Mouse (Mus musculus) large intestine, adult 2 months (tissue): ENCODE results near the gene Ssu72. TPM values are rescaled to one million over a fixed set of nuclear protein-coding genes. Genes with fewer than 3 reads are reported as not detected.
A peak's percentile ranks its signal among the peaks of the same experiment; 100 is the strongest.

Source experiments
- DNase-seq: peaks from one replicate; pipeline ENCODE4 v3.0.0-alpha.2; 2012; ENCODE audit warnings: low read depth, low spot score
- WGBS: fragments of 180-500 bp; shearing (Covaris S2); methylation state at CpG from one replicate; pipeline ENCODE4 v1.1.7; 2018; 5-methylcytosine and 5-hydroxymethylcytosine counted together
- polyA plus RNA-seq: library from polyadenylated mRNA; depleted of rRNA; stranded (reverse); fragments of >200 nt; gene quantifications from 2 replicates; pipeline ENCODE4 v1.2.3, GENCODE M21; 2012

Gene Ssu72
- polyA plus RNA-seq, 1 experiment: 125 TPM

- WGBS: 84% methylated on average over 8 of the region's 8 CpGs
- no peak for DNase-seq
Measured at GRCm38 (mm10) chr4:155744474-155744873, 39.9 kb downstream of the Ssu72 start.

DNA sequence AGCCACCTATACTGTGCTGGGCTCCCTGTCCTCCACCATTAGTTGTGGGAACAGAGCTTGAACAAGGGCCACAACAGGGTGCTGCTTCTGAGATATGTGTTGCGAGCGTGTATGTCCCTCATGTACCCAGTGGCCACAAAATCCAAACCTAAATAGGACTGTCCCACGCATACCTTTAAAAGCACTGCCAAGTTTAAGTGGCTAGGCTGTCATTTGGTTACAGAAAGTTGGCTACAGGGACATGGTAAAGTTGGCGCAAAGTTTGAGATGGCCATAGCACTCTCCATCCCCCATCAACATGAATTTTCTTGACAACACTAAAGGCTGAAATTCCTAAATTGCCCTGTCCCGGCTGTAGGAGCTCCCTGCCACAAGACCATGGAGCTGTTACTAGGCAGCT, 40.5 kb downstream of the Ssu72 start:
- 91% methylated on average over 5 of the region's 5 CpGs for WGBS
- no peak for DNase-seq

GRCm38 (mm10) chr4:155746036-155746548, 41.5 kb downstream of the Ssu72 start:
- DNase-seq: no peak
- 86% methylated on average over 8 of the region's 8 CpGs for WGBS

DNA sequence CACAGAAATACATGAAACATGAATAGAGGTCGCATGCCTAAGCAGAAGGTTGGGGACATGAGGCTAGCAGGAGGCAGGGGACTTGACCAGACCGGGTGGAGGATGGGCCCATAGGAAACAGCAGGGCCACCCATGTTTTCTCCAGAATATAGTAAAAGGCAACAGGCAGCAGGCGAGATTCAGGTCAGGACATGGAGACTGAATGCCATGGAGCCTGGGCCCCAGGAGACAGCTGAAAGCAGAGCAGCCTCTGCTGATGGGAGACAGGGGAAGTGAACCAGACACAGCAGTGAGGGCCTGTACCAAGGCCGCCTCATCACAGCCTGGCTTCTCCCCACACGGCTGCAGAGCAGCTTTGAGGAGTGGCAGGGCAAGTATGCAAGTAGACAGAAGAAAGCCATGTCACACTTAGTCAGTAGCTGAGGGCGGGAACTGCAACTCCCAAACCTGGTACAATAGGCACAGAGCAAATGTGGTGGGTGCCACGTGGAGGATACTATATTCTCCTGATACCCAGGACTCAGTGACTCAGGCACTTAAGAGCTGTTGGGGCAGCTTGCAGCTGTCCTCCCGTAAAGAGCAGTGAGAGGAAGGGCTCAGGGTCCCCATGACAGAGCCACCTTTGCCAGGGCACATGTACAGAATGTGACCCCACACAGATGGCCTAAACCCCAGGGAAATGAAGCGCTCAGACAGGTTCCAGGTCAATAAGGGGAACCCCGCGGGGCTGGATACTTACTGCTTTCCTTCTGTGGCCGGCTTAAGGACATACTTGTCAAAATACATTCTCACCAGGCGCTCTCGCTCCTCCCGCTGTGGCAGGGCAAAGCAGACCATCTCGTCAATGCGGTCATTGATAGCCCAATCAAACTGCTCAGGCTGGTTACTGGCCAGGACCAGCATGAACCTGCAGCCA, 42.2 kb downstream of the Ssu72 start:
- DNase-seq: no peak
- WGBS: 87% methylated on average over 17 of the region's 17 CpGs

- 90% methylated on average over 12 of the region's 12 CpGs for WGBS
Measured at GRCm38 (mm10) chr4:155757011-155757410, 52.4 kb downstream of the Ssu72 start.

DNA sequence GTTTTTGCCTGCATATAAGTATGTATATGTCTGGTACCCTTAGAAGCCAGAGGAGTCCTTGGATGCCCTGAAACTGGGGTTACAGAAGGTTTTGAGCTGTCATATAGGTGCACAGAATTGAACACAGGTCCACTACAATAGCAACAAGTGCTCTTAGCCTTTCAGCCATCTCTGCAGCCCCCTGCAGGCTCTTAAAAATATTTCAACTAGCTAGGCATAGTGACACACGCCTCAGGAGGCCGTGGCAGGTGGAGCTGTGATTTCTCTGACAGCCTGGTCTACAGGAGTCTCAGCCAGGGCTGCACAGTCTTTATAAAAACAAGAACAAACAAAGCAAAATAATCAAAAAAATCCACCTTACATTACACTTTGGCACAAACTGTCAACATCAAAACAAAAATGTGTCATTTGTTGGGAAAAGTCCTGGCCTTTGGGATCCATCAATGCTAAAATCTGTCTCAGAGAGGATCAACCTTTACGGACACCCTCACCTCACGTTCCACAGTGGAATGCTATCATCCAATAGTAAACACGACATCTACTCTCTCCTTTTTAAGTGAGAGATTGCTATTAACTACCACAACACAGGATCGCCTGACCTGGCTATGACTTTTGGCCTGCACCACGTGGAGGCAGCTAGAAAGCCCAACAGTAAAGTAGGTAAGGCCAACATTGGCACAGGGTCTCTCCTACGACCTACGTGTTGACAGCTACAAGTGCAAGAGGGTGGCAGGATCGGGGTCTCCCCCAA, 55.4 kb downstream of the Ssu72 start:
- WGBS: 1% methylated on average over 10 of the region's 10 CpGs
- no peak for DNase-seq

More at GRCm38 (mm10) chr4:155757011-155757410, 52.4 kb downstream of the Ssu72 start:
- no peak for DNase-seq

DNA sequence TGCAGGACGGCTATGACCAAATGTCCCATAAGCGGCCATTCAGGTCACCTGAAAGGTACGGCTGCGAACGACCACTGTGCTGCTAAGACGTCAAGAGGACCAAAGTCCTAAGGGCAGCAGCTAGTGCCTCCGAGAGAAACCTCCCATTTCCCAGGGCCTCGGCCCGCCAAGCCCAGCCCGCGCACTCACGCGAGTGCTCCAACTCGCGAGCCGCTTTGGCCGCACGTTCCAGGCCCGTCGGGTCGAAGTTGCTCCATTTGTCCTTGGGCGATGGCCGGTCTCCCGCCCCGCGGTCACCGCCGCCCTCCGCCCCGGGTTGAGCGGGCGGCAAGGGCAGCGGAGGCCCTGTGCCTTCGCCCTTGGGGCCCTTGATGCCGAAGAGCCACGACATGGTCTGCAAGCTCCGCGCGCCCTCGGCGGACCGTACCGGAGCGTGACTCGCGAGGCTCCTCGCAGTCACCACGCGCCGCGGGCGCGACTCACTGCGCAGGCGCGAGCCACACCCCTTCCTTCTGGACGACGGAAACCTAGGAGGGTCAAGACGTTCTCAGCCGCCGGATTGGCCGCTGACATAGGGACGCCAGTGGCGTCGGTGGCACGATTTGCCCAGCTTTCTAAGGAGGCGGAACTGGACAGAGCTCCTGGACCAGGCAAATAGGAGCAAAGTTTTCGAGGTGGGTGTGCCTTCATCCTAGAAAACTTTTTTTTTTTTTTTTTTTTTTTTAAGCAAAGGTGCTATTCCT, 56.2 kb downstream of the Ssu72 start, which contains the start of gene Atad3a:
Atad3a (minus strand) TSS at position 481 of the 743 bp plus-strand sequence.
- 1% methylated on average over 68 of the region's 68 CpGs for WGBS
- DNase-seq: peak; percentile 67

DNA sequence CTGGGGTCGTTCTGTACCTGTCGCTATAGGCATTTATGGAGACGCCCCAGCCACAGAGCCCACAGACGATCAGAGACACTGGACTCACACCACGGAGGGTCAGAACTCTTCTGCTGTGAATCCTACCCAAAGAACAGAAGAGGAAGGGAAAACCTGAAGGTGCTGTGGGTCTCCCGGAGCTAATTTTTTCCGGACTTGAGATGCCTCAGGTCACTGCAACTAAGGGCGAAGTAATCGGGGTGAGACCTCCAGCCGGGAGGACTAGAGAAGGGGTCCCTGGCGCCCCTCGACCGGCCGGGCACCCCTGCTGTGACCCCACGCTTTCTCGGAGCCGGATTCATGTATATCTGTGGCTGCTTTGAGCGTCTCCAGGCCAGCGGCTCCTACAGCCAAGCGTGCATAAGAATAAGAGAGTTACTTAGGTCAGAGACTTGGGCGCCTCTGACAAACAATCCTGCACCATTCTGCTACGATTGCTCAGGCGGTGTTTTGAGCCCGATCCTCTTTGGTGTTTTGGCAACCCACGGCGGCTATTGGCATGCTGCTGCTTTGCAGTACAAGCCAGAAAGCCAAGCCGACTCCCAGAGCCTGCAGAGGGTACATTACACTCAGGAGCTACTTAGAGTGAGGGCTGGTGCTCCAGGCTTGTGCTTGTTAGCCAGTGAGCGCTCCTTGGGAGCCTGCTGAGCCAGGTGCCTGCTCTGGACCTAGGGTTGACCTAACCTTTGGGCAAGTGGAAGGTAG, 56.9 kb downstream of the Ssu72 start:
- WGBS: 2% methylated on average over 28 of the region's 28 CpGs
- DNase-seq: no peak

- 67% methylated on average over 3 of the region's 3 CpGs for WGBS
- DNase-seq: no peak
Measured at GRCm38 (mm10) chr4:155762357-155762756, 57.8 kb downstream of the Ssu72 start.

- DNase-seq: no peak
- 58% methylated on average over 5 of the region's 5 CpGs for WGBS
Measured at GRCm38 (mm10) chr4:155769496-155769879, 64.9 kb downstream of the Ssu72 start.

DNA sequence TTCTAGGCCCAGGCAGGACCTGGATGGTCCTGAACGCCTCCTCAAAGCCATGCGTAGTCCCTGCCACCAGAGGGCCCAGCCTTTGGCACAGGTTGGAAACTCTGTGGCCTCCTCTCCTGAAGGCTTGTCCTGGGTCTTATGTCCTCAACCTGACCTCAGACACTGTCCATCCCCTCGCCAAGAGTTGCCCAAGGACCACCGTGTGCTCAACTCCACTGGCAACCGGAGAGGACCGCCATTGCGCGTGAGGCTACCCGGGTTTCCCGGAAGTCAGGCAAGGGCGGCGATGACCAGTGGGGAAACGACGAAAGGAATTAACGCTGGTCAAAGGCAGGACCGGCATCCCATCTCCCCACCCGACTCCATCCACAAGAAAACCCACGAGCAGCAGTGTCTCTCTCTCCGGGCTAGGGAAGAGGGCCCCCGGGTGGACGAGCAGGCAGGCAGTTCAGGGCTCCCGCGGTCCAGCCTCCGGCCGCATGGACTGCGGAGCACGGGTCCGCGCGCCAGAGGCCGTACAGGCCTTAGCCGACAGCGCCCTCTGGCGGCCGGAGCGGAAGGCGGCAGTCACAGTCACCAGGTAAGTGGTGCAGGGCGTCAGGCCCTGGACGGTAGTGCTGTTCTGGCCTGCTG, 65.4 kb downstream of the Ssu72 start:
- under 1% methylated on average over 39 of the region's 39 CpGs for WGBS
- peak; percentile 70 for DNase-seq

- no peak for DNase-seq
- WGBS: 54% methylated on average over 24 of the region's 24 CpGs
Measured at GRCm38 (mm10) chr4:155770626-155771025, 66.0 kb downstream of the Ssu72 start.

- DNase-seq: no peak
Measured at GRCm38 (mm10) chr4:155771706-155772105, 67.1 kb downstream of the Ssu72 start.

DNA sequence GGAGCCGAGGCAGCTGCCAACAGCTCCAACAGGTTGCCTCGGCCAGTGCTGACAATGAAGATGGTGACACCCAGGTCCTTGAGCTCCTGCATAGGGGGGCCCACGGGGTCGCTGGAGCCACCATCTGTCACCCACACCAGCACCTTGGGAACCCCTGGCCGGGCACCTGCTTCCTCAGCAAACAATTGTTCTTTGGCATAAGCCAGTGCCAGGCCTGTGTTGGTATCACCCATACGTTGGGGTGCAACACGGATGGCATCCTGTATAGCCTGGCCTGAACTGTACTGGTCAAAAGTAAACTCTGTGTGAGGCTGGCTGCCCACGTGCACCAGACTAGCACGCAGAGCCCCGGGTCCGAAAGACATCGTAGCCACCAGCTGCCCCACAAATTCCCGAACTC, 68.2 kb downstream of the Ssu72 start:
- 88% methylated on average over 13 of the region's 13 CpGs for WGBS
- no peak for DNase-seq

More at GRCm38 (mm10) chr4:155771706-155772105, 67.1 kb downstream of the Ssu72 start:
- WGBS: 53% methylated on average over 2 of the region's 2 CpGs

GRCm38 (mm10) chr4:155773335-155774078, 68.9 kb downstream of the Ssu72 start:
- WGBS: 55% methylated on average over 5 of the region's 5 CpGs
- no peak for DNase-seq

GRCm38 (mm10) chr4:155774280-155774754, 69.7 kb downstream of the Ssu72 start, which contains the start of gene Vwa1:
TSS of gene Vwa1 (minus strand) at chr4:155774698.
- WGBS: under 1% methylated on average over 35 of the region's 35 CpGs
- DNase-seq: no peak

- DNase-seq: no peak
- WGBS: 54% methylated on average over 9 of the region's 9 CpGs
Measured at GRCm38 (mm10) chr4:155774971-155775740, 70.6 kb downstream of the Ssu72 start.
